Mouse (Mus musculus) left cerebral cortex, adult 2 months (tissue): ENCODE data around the gene Ctdnep1. TPM values are rescaled to one million over a fixed set of nuclear protein-coding genes. Genes with fewer than 3 reads are reported as not detected.

ENCODE experiments used
- DNase-seq, 2 experiments: peaks; one replicate each; pipeline ENCODE4 v3.0.0; 2021 to 2022; ENCODE audit warnings: low spot score in 2 of 2, mixed read lengths in 1 of 2; ENCODE audit errors: extremely low spot score in 1 of 2
- H3K27ac ChIP-seq: fragments of 200-600 bp; 2 replicates; pipeline ENCODE4 v1.8.1; 2022
- H3K4me3 ChIP-seq: fragments of 200-600 bp; 2 replicates; pipeline ENCODE4 v1.8.1; 2022
- CTCF ChIP-seq: fragments of 200-600 bp; IDR thresholded peaks from 2 replicates; pipeline ENCODE4 v1.8.1; 2022; ENCODE audit warnings: antibody characterized with exemption, mild to moderate bottlenecking, moderate library complexity
- intact Hi-C: fragments of 180-260 bp; cut with DNase I; formaldehyde crosslinking; loops from one replicate; pipeline ENCODE4 v1.15.1; 2025
- total RNA-seq, 2 experiments: library from RNA; stranded (reverse); gene quantifications; 2 replicates each; pipeline ENCODE4 v1.2.3; 2021

Ctdnep1 gene
- total RNA-seq, 2 experiments from 2014 or later: 116 to 124 TPM

DNA sequence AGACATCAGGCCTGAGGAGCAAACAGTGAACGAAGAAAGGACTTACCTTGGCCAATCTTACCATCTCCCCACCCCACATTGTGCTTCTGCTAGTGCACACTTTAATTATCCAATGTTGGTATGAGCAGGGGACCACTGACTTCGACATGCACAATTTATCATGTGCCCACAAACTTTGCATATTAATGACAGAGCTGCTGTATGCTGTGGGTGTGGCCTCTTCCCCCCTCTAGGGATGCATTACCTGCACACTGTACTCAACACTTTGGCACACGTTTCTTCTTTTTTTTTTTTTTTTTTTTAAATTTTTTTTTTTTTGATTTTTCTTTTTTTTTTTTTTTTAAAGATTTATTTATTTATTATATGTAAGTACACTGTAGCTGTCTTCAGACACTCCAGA, 10.2 kb upstream of the Ctdnep1 start:
- Histone ChIP-seq H3K4me3 (no peak overlapping the region), H3K27ac (no peak overlapping the region)
- DNase-seq: no peak
- intact Hi-C loops: no loop called here
- no peak for TF ChIP-seq CTCF

DNA sequence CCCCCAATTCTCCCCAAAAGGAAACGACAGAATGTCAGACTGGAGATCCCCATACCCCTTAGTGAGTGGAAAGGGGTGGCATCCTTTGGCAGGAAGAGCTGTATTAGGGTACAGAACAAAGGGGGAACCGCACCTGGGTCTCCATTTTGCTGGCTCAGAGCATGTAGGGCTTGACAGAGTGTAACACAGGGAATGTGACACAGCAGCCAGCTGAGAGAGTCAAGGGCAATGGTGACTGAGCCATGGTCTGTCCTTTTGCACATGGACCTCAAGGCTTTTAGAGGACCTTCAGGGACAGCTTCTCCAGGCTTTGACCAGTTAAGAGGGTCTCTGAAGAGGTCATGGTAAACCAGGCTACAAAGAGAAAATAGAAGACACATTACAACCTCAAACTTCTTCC, 6.0 kb upstream of the Ctdnep1 start:
- intact Hi-C loops: no loop called here
- no peak for DNase-seq

GRCm38 (mm10) chr11:69976271-69976670, 4.7 kb upstream of the Ctdnep1 start:
- Histone ChIP-seq H3K4me3 (no peak overlapping the region), H3K27ac (no peak overlapping the region)
- no peak for TF ChIP-seq CTCF
- intact Hi-C loops: no loop called here
- DNase-seq: no peak

More for the DNA sequence above, 6.0 kb upstream of the Ctdnep1 start:
- H3K27ac ChIP-seq: no peak overlapping the region
- TF ChIP-seq CTCF: no peak
- no peak overlapping the region for H3K4me3 ChIP-seq

GRCm38 (mm10) chr11:69979827-69980195, 1.1 kb upstream of the Ctdnep1 start:
- Histone ChIP-seq H3K4me3 (peak overlapping the region; percentile 61), H3K27ac (peak overlapping the region; percentile 95)
- intact Hi-C loops: loop anchor here (2.0 kb wide), 3 partner anchors 15 to 59 kb away; partner anchors contain the start of genes Eif5a, Phf23 and Ybx2
- DNase-seq: no peak
- TF ChIP-seq CTCF: no peak

DNA sequence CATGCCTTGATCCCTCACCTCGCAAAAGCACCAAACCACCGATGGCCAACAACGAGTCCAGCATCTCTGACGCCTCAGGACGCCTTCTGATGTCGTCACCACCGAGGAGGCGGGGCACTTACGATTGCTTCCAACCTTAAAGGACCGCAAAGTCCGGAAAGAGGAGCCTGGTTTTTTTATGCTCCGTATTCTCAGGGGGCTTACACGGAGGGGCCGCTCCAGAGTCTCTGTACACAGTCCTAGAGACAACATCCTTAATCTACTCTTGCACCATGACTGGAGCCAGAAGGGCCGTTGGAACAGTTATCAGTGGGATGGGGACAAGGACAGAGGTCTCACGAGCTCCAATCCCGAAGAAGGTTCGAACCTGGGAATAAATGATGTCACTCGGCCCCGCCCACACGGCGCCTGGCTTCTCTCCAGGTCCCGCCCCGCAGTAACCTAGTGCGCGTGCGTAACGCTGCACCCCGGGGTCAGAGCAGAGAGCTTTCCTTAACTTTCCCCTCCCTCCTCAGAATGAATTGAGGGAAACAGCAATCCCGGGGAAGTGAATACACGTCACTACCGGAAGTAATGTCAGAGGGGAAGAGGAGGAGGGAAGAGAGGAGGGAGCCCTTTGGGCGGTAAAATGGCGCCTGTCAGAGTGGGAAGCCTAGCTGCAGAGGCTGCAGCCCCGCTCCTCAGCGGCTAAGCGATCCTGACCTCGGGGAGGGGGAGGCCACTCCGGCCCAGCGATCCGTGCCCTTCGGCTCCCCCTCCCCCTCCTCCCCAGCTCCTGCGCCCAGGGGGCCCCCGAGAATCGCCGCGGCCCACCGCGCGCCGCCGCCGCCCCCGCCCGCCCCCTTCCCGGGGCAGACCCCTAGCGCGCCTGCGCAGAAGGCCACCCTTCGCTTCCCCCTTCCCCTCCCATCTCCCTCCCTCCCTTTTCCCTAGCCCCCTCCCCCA, 488 bp upstream of the Ctdnep1 start:
- TF ChIP-seq CTCF: no peak
- Histone ChIP-seq H3K27ac (peak overlapping the region; percentile 95), H3K4me3 (peak overlapping the region; percentile 61)
- peak; percentile 98 to 99 for DNase-seq
- intact Hi-C loops: loop anchor here (1.0 to 2.0 kb wide), 4 partner anchors 14 to 221 kb away; partner anchors contain the start of genes Eif5a, Phf23 and Ybx2

GRCm38 (mm10) chr11:69982225-69982624, 1.3 kb downstream of the Ctdnep1 start, which contains the start of gene Elp5:
Gene Elp5, minus strand, starts transcription at chr11:69982517.
- intact Hi-C loops: no loop called here
- peak within 1 kb of the TSS; percentile 95 for H3K27ac ChIP-seq
- no peak for DNase-seq
- TF ChIP-seq CTCF: no peak
- peak within 1 kb of the TSS; percentile 61 for H3K4me3 ChIP-seq

DNA sequence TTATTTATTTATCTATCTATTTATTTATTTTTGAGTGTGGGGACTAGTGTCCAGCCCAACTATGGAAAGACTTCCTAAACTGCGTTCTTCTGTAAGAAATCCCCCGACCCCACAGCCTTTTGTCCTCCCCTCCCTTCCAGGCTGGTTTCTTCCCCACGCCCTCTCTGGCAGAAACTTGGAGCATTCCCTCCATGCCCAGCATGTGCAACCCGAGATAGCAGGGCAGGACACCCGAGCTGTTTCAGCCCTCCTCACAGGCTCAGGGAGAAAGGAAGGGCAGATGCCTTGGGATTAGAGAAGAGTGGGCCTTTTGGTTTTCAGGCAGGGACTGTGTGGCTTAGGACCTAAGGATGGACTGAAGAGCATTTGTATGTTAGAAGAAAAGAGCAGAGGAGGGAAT, 1.9 kb downstream of the Ctdnep1 start:
- Histone ChIP-seq H3K4me3 (peak overlapping the region; percentile 19), H3K27ac (no peak overlapping the region)
- intact Hi-C loops: no loop called here
- no peak for DNase-seq
- no peak for TF ChIP-seq CTCF

DNA sequence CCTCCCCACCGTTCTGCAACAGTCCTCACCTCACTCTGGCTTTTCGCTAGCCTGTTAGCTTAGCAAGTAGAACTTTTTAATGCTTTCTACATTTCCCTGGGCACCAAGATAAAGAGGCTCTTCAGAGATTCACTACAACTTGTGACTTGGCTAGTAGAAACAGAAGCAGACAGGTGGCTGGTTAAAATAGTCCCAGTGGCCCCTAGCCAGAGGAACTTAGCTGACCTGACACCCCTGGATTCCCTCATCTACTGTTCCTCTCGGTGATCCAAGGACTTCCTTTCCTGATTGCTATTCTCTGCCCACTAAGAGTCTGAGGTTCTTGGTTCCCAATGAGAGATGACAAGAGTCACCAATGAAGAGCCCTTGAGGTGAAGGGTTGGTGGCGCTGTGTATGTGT, 2.4 kb downstream of the Ctdnep1 start:
- H3K4me3 ChIP-seq: no peak overlapping the region
- H3K27ac ChIP-seq: no peak overlapping the region
- no peak for DNase-seq
- intact Hi-C loops: no loop called here
- TF ChIP-seq CTCF: no peak

GRCm38 (mm10) chr11:69984431-69984830, 3.5 kb downstream of the Ctdnep1 start:
- Histone ChIP-seq H3K27ac (no peak overlapping the region), H3K4me3 (no peak overlapping the region)
- TF ChIP-seq CTCF: no peak
- DNase-seq: no peak
- intact Hi-C loops: no loop called here

GRCm38 (mm10) chr11:69989949-69990348, 9.0 kb downstream of the Ctdnep1 start:
- no peak for DNase-seq
- Histone ChIP-seq H3K4me3 (no peak overlapping the region), H3K27ac (no peak overlapping the region)
- TF ChIP-seq CTCF: no peak
- intact Hi-C loops: no loop called here

DNA sequence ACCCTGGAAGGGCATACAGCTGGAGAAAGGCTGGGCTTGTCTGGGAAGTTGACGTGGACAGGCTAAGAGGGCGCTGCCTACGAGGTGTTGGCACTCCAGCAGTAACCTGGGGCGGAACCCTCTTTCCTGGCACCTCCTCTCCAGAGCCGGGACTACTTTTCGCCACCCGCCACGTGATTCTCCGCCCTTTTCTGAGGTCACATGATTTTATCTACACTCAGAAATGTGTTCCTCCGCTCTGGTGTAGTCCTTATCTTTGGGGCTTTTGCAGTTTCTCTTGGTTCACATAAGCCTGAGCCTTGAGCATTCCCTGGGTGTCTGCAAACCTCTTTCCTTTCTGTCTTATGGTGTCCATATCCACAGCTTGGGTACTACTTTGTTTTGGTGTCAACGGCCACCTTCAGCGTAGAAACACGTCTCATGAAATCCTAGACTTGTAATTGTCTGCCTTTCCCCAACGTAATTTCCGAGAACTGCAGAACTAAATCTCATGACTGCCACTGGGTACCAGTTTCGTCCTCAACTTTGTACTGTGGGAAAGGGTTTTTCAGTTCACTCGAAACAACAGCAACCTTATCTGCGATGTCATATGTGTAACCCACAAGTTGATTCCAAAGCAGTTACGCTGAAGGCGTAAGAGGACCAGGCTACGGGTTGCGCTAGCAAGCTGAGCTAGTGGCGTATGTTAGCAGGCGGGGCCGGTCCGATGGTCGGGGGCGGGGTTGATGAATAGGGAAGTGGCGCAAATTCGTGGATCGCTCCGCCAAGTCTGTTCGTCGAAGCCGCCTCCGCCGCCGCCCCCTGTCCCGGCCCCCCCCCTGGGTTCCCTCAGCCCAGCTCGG, 10.1 kb downstream of the Ctdnep1 start, which contains the start of gene Gabarap:
TSS of gene Gabarap (plus strand) at position 294 of the 842 bp plus-strand sequence.
- no peak for TF ChIP-seq CTCF
- intact Hi-C loops: no loop called here

DNA sequence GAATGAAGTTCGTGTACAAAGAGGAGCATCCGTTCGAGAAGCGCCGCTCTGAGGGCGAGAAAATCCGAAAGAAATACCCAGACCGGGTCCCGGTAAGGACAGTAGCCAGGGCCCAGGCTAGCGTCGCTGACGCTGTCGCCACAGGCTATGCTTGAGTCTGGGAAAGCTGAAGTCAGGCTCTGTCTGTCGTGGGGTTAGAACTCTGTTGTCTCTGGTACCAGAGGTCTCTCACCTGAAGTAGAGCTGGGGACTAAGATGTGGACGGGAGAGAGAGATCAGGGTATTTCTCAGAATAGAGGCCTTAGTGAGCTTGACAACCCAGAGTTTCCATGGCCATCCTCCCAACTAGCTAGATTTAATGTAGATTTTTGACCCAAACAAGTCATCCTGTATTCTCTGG, 10.8 kb downstream of the Ctdnep1 start:
- no peak for DNase-seq
- H3K4me3 ChIP-seq: peak overlapping the region; percentile 93
- intact Hi-C loops: no loop called here
- no peak for TF ChIP-seq CTCF
- H3K27ac ChIP-seq: peak overlapping the region; percentile 96

More for the DNA sequence above, 10.1 kb downstream of the Ctdnep1 start, which contains the start of gene Gabarap:
- DNase-seq: peak; percentile 93 to 95
- H3K4me3 ChIP-seq: peak within 1 kb of the TSS; percentile 93
- H3K27ac ChIP-seq: peak within 1 kb of the TSS; percentile 96
